Mouse (Mus musculus) kidney, postnatal 0 days (tissue): ENCODE data around the gene 1600002K03Rik. TPM values are rescaled to one million over a fixed set of nuclear protein-coding genes. Genes with fewer than 3 reads are reported as not detected.

Source experiments
- ATAC-seq: fragments of 200-750 bp; cut with Nextera tagmentation; replicated peaks from 2 replicates; pipeline ENCODE4 v1.8.0; 2017; ENCODE audit warnings: low read depth, moderate number of reproducible peaks, moderate TSS enrichment, moderate library complexity; ENCODE audit not compliant: low FRiP score
- DNase-seq: peaks from one replicate; pipeline ENCODE4 v3.0.0-alpha.2; 2016; ENCODE audit warnings: low spot score
- H3K27ac ChIP-seq: fragments of 300-500 bp; sonication (generic); 2 replicates; pipeline ENCODE4 v1.5.1; 2014; ENCODE audit warnings: mild to moderate bottlenecking
- H3K27me3 ChIP-seq: fragments of 300-500 bp; sonication (generic); 2 replicates; pipeline ENCODE4 v1.6.1; 2014; ENCODE audit warnings: low read length, mixed read lengths; ENCODE audit not compliant: insufficient read depth
- H3K36me3 ChIP-seq: fragments of 300-500 bp; sonication (generic); 2 replicates; pipeline ENCODE4 v1.6.1; 2014; ENCODE audit warnings: low read length, mixed read lengths; ENCODE audit not compliant: insufficient read depth
- H3K4me1 ChIP-seq: fragments of 300-500 bp; sonication (generic); replicated peaks from 2 replicates; pipeline ENCODE4 v1.6.1; 2014; ENCODE audit warnings: antibody characterized with exemption, low read length, mixed read lengths; ENCODE audit not compliant: insufficient read depth
- H3K4me2 ChIP-seq: fragments of 300-500 bp; sonication (generic); 2 replicates; pipeline ENCODE4 v1.6.1; 2014; ENCODE audit warnings: mild to moderate bottlenecking, low read length, moderate library complexity, mixed read lengths
- H3K4me3 ChIP-seq: fragments of 300-500 bp; sonication (generic); replicated peaks from 2 replicates; pipeline ENCODE4 v1.5.1; 2014; ENCODE audit warnings: low read depth, low read length
- H3K9ac ChIP-seq: fragments of 300-500 bp; sonication (generic); 2 replicates; pipeline ENCODE4 v1.6.1; 2014; ENCODE audit warnings: low read depth, low read length
- H3K9me3 ChIP-seq: fragments of 300-500 bp; sonication (generic); replicated peaks from 2 replicates; pipeline ENCODE4 v1.6.1; 2016; ENCODE audit warnings: low read length, inconsistent platforms, mixed read lengths
- CTCF ChIP-seq: IDR thresholded peaks from 2 replicates; pipeline ENCODE4 v1.5.1; 2016; ENCODE audit warnings: antibody characterized with exemption, low read depth, mild to moderate bottlenecking, moderate library complexity
- WGBS: fragments of 180-500 bp; shearing (Covaris S2); extraction: QIAGEN DNeasy Blood & Tissue Kit; methylation state at CpG from one replicate; pipeline ENCODE4 v1.1.7; 2014; 5-methylcytosine and 5-hydroxymethylcytosine counted together
- polyA plus RNA-seq: library from polyadenylated mRNA; unstranded; fragments of >200 nt; fragmentation: Nextera tagmentation; extraction: Ambion mirVana; gene quantifications from 2 replicates; pipeline ENCODE4 v1.2.1, GENCODE M21; 2015

Gene 1600002K03Rik
- polyA plus RNA-seq, 1 experiment from 2014 or later: 11.0 TPM

DNA sequence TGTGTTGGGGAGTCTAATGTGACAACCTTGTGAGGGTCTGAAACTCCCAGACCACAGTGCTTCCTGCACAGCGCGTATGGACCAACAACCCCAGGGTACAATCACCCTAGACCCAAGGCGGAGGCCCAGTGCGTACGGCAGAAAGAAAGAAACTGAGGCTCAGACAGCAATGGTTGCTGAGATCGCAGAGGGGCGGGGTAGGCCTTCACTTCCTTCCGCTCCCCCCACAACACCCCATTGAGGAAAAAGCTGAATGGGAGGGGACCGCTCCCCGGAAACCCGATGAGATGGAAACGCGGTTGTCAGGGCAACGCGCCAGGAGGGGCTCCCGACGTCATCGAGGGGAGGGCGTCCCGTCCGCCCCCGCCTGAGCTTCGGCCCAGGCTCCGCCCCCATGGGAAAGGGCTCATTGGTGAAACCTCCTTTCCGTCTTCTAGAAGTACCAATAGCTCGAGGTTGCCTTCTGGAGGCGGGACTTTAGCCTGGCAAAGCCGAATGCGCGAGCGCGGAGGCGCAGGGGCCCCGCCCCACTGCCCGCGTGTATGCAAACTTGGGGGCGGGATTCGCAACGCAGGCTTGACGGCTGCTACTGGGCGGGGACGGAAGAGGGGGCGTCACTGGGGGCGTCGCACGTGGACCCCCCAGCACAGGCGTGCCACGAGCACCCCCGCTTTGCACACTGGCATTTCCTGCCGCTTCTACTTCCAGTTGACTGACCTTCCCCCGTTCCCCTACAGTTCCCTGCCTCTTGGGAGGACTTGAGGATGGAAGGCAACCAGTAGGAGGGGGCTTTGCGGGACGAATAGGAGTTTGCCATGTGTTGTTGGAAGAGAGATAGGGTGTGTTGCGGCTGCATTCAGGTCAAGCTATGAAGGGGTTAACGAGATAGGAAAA, 12.9 kb upstream of the 1600002K03Rik start:
- 2% methylated on average over 53 of the region's 55 CpGs for WGBS

DNA sequence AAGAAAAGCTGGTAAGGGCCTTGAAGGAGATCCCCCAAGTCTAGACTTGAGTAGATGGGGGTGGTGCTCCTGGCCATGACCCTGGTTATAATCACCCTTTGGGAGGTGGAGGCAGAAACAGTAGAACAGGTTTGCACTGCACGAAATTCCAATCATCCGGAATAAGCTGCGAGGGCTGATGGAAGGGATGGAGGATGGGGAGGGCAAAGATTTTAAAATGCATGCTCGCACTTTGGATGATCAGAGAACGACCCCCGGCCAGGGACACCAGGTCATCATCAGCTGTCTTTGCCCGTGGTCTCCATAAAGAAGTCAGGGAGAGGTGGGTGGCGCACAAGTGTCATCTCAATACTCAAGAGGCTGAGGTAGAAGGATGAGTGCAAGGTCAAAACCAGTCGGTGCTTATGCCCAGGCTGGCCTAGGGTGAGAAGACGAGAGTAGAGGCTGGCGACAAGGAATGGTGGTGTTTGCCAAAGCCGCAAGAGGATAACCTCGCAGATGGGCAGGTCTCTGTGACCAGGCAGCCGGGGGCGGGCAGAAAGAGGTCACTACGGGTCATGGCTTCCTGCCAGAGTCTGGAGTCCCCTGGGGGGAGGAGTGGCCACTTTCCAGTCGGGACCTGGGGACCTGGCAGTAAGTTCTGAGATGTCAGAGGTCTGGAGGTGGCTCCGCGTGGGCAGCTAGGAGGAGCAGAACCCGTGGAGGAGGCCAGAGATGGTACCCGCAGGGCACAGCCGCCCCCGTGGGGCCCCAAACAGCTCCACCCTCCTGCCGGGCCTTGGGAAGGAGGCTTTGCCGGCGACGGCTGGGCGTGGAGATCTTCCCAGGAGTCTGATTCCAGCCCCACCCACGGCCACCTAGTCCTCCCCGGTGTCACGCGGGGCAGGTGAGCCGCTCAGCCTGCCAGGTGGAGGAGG, 12.0 kb upstream of the 1600002K03Rik start:
- TF ChIP-seq CTCF: 0 out of 2 replicates have a peak, but pooled peaks have one; percentile 9
- ATAC-seq (peak; percentile 8), DNase-seq (peak; percentile 91)
- H3K27me3 ChIP-seq: no peaks in the 10 kb centered on the region
- peak overlapping the region; percentile 37 for H3K4me3 ChIP-seq
- WGBS: under 1% methylated on average over 29 of the region's 33 CpGs
- H3K4me1 ChIP-seq: peaks cover 74% of the 10 kb centered on the region
- H3K27ac ChIP-seq: peak overlapping the region; percentile 98
- H3K4me2 ChIP-seq: peak overlapping the region; percentile 67
- no peaks in the 10 kb centered on the region for H3K9me3 ChIP-seq
- peaks cover 10% of the 10 kb centered on the region for H3K36me3 ChIP-seq
- peak overlapping the region; percentile 61 for H3K9ac ChIP-seq

More for the DNA sequence above, 12.9 kb upstream of the 1600002K03Rik start:
- Histone ChIP-seq H3K27ac (peak overlapping the region; percentile 98), H3K4me2 (peak overlapping the region; percentile 67), H3K9ac (0 out of 2 replicates have a peak overlapping the region, but pooled peaks have one; percentile 18), H3K27me3 (no peaks in the 10 kb centered on the region), H3K4me3 (peak overlapping the region; percentile 37), H3K4me1 (peaks cover 81% of the 10 kb centered on the region), H3K9me3 (no peaks in the 10 kb centered on the region), H3K36me3 (peaks cover 19% of the 10 kb centered on the region)
- ATAC-seq: peak; percentile 65
- no peak for TF ChIP-seq CTCF
- DNase-seq: peak; percentile 99

DNA sequence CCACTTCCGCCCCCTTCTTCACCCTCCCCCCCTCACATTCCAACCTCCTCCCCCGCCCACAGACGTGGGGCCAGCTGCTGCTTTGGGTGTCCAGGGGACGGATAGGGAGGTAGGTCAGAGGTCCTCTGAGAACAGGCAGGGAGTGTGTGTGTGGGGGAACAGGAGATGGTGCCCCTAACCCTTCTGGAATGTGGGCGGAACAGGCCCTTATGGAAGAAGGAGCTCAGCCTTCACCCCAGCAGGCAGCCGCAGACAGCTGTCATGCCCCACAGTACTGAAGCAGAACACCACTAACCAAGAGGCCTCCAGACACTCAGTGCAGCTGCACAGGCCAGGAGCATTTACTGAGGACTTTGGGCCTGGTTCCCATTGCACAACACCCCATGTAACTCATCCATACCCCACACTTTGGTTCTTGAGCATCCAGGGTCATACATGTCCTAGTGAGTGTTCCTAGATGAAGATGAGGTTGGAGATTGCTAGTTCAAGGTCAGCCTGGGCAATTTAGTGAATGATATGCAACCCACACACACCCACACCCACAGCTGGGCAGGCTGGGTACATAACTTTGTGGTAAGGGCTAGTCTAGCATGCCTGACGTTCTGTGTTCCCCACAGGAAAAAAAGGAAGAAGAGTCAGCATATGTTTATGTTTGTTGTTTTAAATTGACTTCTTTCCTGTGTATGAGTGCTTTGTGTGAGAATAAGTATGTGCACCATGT, 11.1 kb upstream of the 1600002K03Rik start:
- peaks cover under 1% of the 10 kb centered on the region for H3K36me3 ChIP-seq
- peak overlapping the region; percentile 98 for H3K27ac ChIP-seq
- peak overlapping the region; percentile 67 for H3K4me2 ChIP-seq
- peak; percentile 21 for ATAC-seq
- TF ChIP-seq CTCF: no peak
- peaks cover 69% of the 10 kb centered on the region for H3K4me1 ChIP-seq
- no peaks in the 10 kb centered on the region for H3K9me3 ChIP-seq
- 8% methylated on average over 7 of the region's 7 CpGs for WGBS
- peak overlapping the region; percentile 37 for H3K4me3 ChIP-seq
- H3K9ac ChIP-seq: peak overlapping the region; percentile 61
- H3K27me3 ChIP-seq: no peaks in the 10 kb centered on the region
- DNase-seq: peak; percentile 96

DNA sequence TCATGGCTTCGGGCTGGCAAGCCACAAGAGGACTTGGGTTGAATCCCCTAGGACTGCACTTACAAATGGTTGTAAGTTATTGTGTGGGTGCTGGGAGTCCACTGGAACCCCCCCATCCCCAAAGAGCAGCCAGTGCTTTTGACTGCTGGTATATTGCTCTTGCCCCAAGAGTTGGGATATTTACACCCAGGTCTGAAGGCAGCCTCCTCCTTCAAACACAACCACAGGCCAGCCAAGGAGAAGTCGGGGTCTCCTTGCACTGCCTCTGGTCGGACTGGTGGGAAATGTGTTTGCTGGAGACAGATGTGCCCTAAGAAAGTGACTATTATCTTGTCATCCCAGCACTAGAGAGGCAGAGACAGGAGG, 10.5 kb upstream of the 1600002K03Rik start:
- Histone ChIP-seq H3K4me3 (no peak overlapping the region), H3K27me3 (no peaks in the 10 kb centered on the region), H3K9ac (0 out of 2 replicates have a peak overlapping the region, but pooled peaks have one; percentile 23), H3K4me1 (peaks cover 68% of the 10 kb centered on the region), H3K36me3 (no peaks in the 10 kb centered on the region), H3K27ac (peak overlapping the region; percentile 98), H3K4me2 (peak overlapping the region; percentile 67; the same call in 1 of the 2 replicates), H3K9me3 (no peaks in the 10 kb centered on the region)
- ATAC-seq (no peak), DNase-seq (no peak)
- WGBS: 58% methylated on average over 3 of the region's 3 CpGs
- TF ChIP-seq CTCF: no peak

DNA sequence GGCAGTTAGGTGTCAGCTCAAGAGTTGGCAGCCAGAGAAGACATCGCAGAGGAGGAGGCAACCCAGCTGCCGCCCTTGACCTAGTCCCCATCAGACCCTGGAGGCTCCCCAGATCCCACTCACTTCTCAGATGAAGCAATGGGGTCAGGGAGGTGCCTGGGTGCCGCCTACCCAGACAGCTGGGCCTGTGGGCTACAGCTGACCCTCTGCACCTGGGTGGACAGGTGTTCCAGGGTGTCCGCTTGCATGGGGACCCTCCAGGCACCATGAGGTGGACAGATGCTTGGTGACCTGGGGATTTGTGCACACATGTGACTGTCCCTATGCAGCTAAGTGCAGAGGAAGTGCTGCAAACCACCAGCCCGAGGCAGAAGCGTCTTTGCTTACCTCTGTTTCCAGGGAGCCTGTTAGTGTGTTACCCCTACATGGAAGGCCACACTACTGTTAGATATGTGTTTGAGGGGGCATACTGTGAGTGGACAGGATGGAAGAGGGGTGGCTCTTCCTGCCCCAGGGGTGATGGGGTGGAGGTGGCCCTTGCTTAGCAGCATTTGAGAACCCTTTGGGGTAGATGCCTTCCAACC, 9.9 kb upstream of the 1600002K03Rik start:
- peak overlapping the region; percentile 98; the same call in 1 of the 2 replicates for H3K27ac ChIP-seq
- no peak for ATAC-seq
- H3K4me2 ChIP-seq: no peak overlapping the region
- no peaks in the 10 kb centered on the region for H3K36me3 ChIP-seq
- no peaks in the 10 kb centered on the region for H3K27me3 ChIP-seq
- WGBS: 55% methylated on average over 6 of the region's 6 CpGs
- no peak overlapping the region for H3K4me3 ChIP-seq
- DNase-seq: no peak
- TF ChIP-seq CTCF: no peak
- peaks cover 63% of the 10 kb centered on the region for H3K4me1 ChIP-seq
- 0 out of 2 replicates have a peak overlapping the region, but pooled peaks have one; percentile 23 for H3K9ac ChIP-seq
- no peaks in the 10 kb centered on the region for H3K9me3 ChIP-seq
